ENCODE assay signal across 8 mouse cellular contexts in genomic region chr10:122318886-122319285, GRCm38 (mm10).
DNase-seq lines count a peak whose midpoint lies in the region; ATAC-seq and TF ChIP-seq lines count a peak whose summit lies in the region.

No protein-coding gene starts in this region.

- no peak; the same call in 1 of the 2 replicates for ATAC-seq in lung, embryonic 14.5 days (ENCODE audit: insufficient read depth)
- peak; percentile 65 for ATAC-seq in forebrain, embryonic 13.5 days
- peak; percentile 96 for ATAC-seq in hindbrain, postnatal 0 days

- no peak overlapping the region for H3K27ac ChIP-seq in lung, embryonic 14.5 days (ENCODE audit: low read depth)
- H3K27ac ChIP-seq in forebrain, embryonic 13.5 days: no peak overlapping the region
- no peak overlapping the region for H3K27ac ChIP-seq in hindbrain, postnatal 0 days

- no peak overlapping the region for H3K4me2 ChIP-seq in lung, embryonic 14.5 days
- no peak overlapping the region for H3K4me2 ChIP-seq in forebrain, embryonic 13.5 days
- H3K4me2 ChIP-seq in hindbrain, postnatal 0 days (ENCODE audit: low read depth, low read length): no peak overlapping the region

- 65% methylated on average over 4 of the region's 4 CpGs for WGBS in lung, embryonic 14.5 days
- WGBS in lung, adult 2 months: 67% methylated on average over 4 of the region's 4 CpGs
- 41% methylated on average over 4 of the region's 4 CpGs for WGBS in forebrain, embryonic 13.5 days
- WGBS in hindbrain, postnatal 0 days: 36% methylated on average over 4 of the region's 4 CpGs

- no peaks in the 10 kb centered on the region for H3K4me1 ChIP-seq in lung, embryonic 14.5 days (ENCODE audit: insufficient read depth)
- H3K4me1 ChIP-seq in lung, adult 2 months (ENCODE audit: control insufficient read depth, insufficient read depth, low read length): no peaks in the 10 kb centered on the region
- peaks cover 9% of the 10 kb centered on the region for H3K4me1 ChIP-seq in forebrain, embryonic 13.5 days
- no peaks in the 10 kb centered on the region for H3K4me1 ChIP-seq in hindbrain, postnatal 0 days (ENCODE audit: insufficient read depth, low read length)

- peak; percentile 5 for DNase-seq in embryo, embryonic 10 days (ENCODE audit: low spot score)
- no peak for DNase-seq in embryo, embryonic 9.5 days (ENCODE audit: extremely low spot score)
- peak; percentile 50 for DNase-seq in lung, embryonic 14.5 days
- no peak for DNase-seq in lung, adult 2 months
- peak; percentile 84 for DNase-seq in hindbrain, postnatal 0 days (ENCODE audit: low spot score)
- DNase-seq in liver: no peak
- no peak for DNase-seq in urinary bladder, postnatal 36 days (ENCODE audit: low spot score in 2 of 2)

- no peaks in the 10 kb centered on the region for H3K36me3 ChIP-seq in lung, embryonic 14.5 days (ENCODE audit: insufficient read depth)
- H3K36me3 ChIP-seq in forebrain, embryonic 13.5 days (ENCODE audit: poor library complexity, severe bottlenecking): no peaks in the 10 kb centered on the region
- no peaks in the 10 kb centered on the region for H3K36me3 ChIP-seq in hindbrain, postnatal 0 days (ENCODE audit: insufficient read depth, low read length)

- no peak for TF ChIP-seq CTCF in lung, embryonic 14.5 days (IDR thresholded peaks at IDR 0.05; ENCODE audit: low read depth)
- no peak for TF ChIP-seq CTCF in lung, adult 2 months (IDR thresholded peaks at IDR 0.05; ENCODE audit: insufficient read depth, low read length)
- no peak for TF ChIP-seq CTCF in hindbrain, postnatal 0 days (IDR thresholded peaks at IDR 0.05; ENCODE audit: low read depth)

- no peaks in the 10 kb centered on the region for H3K27me3 ChIP-seq in lung, embryonic 14.5 days (ENCODE audit: insufficient read depth, low read length)
- no peaks in the 10 kb centered on the region for H3K27me3 ChIP-seq in forebrain, embryonic 13.5 days
- H3K27me3 ChIP-seq in hindbrain, postnatal 0 days (ENCODE audit: insufficient read depth, low read length): no peaks in the 10 kb centered on the region

- TF ChIP-seq POLR2A in lung, adult 2 months (IDR thresholded peaks at IDR 0.05; ENCODE audit: borderline replicate concordance, extremely low read depth, low read depth, low read length): no peak

- H3K4me3 ChIP-seq in lung, embryonic 14.5 days (ENCODE audit: low read depth, low read length): no peak overlapping the region
- no peak overlapping the region for H3K4me3 ChIP-seq in lung, adult 2 months (replicated peaks; ENCODE audit: extremely low read depth, low read depth, low read length)
- no peak overlapping the region for H3K4me3 ChIP-seq in forebrain, embryonic 13.5 days
- no peak overlapping the region for H3K4me3 ChIP-seq in hindbrain, postnatal 0 days (ENCODE audit: low read length)

- no peak overlapping the region for H3K9ac ChIP-seq in lung, embryonic 14.5 days
- H3K9ac ChIP-seq in forebrain, embryonic 13.5 days: no peak overlapping the region
- H3K9ac ChIP-seq in hindbrain, postnatal 0 days (replicated peaks; ENCODE audit: low read length): no peak overlapping the region

- H3K9me3 ChIP-seq in lung, embryonic 14.5 days (ENCODE audit: low read depth, low read length): no peaks in the 10 kb centered on the region
- no peaks in the 10 kb centered on the region for H3K9me3 ChIP-seq in forebrain, embryonic 13.5 days (replicated peaks)
- H3K9me3 ChIP-seq in hindbrain, postnatal 0 days (ENCODE audit: low read length): no peaks in the 10 kb centered on the region

Comparison
In these comparisons a context has a peak if more than half of its experiments do, and no peak if none do; other contexts are left out.
1. DNase-seq: peak in embryo, embryonic 10 days (single experiment), lung, embryonic 14.5 days (single experiment) and hindbrain, postnatal 0 days (single experiment); none in embryo, embryonic 9.5 days (single experiment), lung, adult 2 months (single experiment), liver (single experiment) and urinary bladder, postnatal 36 days (0 of 2).